Mouse (Mus musculus) MEL (cell line): Measurements from ENCODE around the gene Rab33b. TPM values are rescaled to one million over a fixed set of nuclear protein-coding genes. Genes with fewer than 3 reads are reported as not detected.

Experiments
- DNase-seq: peaks from one replicate; pipeline ENCODE4 v3.0.0; 2011; ENCODE audit warnings: low read depth, low spot score
- H3K27ac ChIP-seq: 2 replicates; pipeline ENCODE4 v1.5.1; 2012; ENCODE audit warnings: low read depth, mild to moderate bottlenecking, control low read depth, low read length, moderate library complexity; ENCODE audit not compliant: control insufficient read depth
- H3K27me3 ChIP-seq, 2 experiments: fragments of 150-350 bp in 1 of 2; sonication (generic) in 1 of 2; 2 replicates each; pipeline ENCODE4 v1.6.1; 2012; ENCODE audit warnings: low read length in 2 of 2, mild to moderate bottlenecking in 2 of 2, improper control_type of control experiment in 1 of 2, moderate library complexity in 1 of 2; ENCODE audit not compliant: insufficient read depth in 2 of 2, control insufficient read depth in 1 of 2
- H3K36me3 ChIP-seq, 2 experiments: 2 replicates each; pipeline ENCODE4 v1.6.1; 2012 to 2014; ENCODE audit warnings: low read length in 2 of 2, improper control_type of control experiment in 1 of 2, inconsistent platforms in 1 of 2, mild to moderate bottlenecking in 1 of 2; ENCODE audit not compliant: insufficient read depth in 2 of 2, control insufficient read depth in 1 of 2
- H3K4me1 ChIP-seq, 2 experiments: fragments of 150-350 bp in 1 of 2; sonication (generic) in 1 of 2; 2 replicates each; pipeline ENCODE4 v1.6.1; 2012; ENCODE audit warnings: low read length in 2 of 2, improper control_type of control experiment in 1 of 2, mild to moderate bottlenecking in 1 of 2; ENCODE audit not compliant: insufficient read depth in 2 of 2, control insufficient read depth in 1 of 2
- H3K4me3 ChIP-seq, 2 experiments: fragments of 150-350 bp in 1 of 2; sonication (generic) in 1 of 2; 2 replicates each; pipeline ENCODE4 v1.5.1; 2012; ENCODE audit warnings: low read depth in 2 of 2, low read length in 2 of 2, mild to moderate bottlenecking in 2 of 2, moderate library complexity in 2 of 2, control low read depth in 1 of 2, improper control_type of control experiment in 1 of 2; ENCODE audit not compliant: control insufficient read depth in 1 of 2, insufficient read depth in 1 of 2
- H3K79me2 ChIP-seq: 2 replicates; pipeline ENCODE4 v1.6.1; 2012; ENCODE audit warnings: mild to moderate bottlenecking, low read length, moderate library complexity; ENCODE audit not compliant: control insufficient read depth, poor library complexity, insufficient read depth
- H3K9ac ChIP-seq: 2 replicates; pipeline ENCODE4 v1.6.1; 2012; ENCODE audit warnings: low read depth, mild to moderate bottlenecking, control low read depth, low read length, moderate library complexity; ENCODE audit not compliant: control insufficient read depth, poor library complexity, severe bottlenecking
- H3K9me3 ChIP-seq: fragments of 150-350 bp; sonication (generic); replicated peaks from 2 replicates; pipeline ENCODE4 v1.6.1; 2012; ENCODE audit warnings: mild to moderate bottlenecking, low read length, improper control_type of control experiment, moderate library complexity; ENCODE audit not compliant: insufficient read depth
- BHLHE40 ChIP-seq: IDR thresholded peaks from 2 replicates; pipeline ENCODE4 v1.6.1; 2012; ENCODE audit warnings: low read depth, mild to moderate bottlenecking, inconsistent platforms, low read length, improper control_type of control experiment, borderline replicate concordance
- CHD2 ChIP-seq: IDR thresholded peaks from 2 replicates; pipeline ENCODE4 v1.6.1; 2011; ENCODE audit warnings: low read length, improper control_type of control experiment
- CTCF ChIP-seq, 3 experiments: IDR thresholded peaks in 2 of 3; conservative IDR thresholded peaks in 1 of 3; 2 replicates each; pipeline ENCODE4 v1.5.1; 2011 to 2012; ENCODE audit warnings: low read length in 3 of 3, low read depth in 2 of 3, mild to moderate bottlenecking in 2 of 3, improper control_type of control experiment in 1 of 3, inconsistent platforms in 1 of 3, mixed read lengths in 1 of 3, moderate library complexity in 1 of 3; ENCODE audit not compliant: control insufficient read depth in 1 of 3, insufficient read depth in 1 of 3, poor library complexity in 1 of 3, severe bottlenecking in 1 of 3
- ELF1 ChIP-seq: IDR thresholded peaks from 2 replicates; pipeline ENCODE4 v1.6.1; 2014; ENCODE audit warnings: low read depth, mild to moderate bottlenecking, inconsistent platforms, low read length, improper control_type of control experiment, moderate library complexity
- ETS1 ChIP-seq: IDR thresholded peaks from 2 replicates; pipeline ENCODE4 v1.6.1; 2012; ENCODE audit warnings: low read depth, mild to moderate bottlenecking, inconsistent platforms, low read length, improper control_type of control experiment, moderate library complexity
- GABPA ChIP-seq: IDR thresholded peaks from 2 replicates; pipeline ENCODE4 v1.6.1; 2012; ENCODE audit warnings: low read depth, mild to moderate bottlenecking, inconsistent platforms, low read length, improper control_type of control experiment, moderate library complexity
- GATA1 ChIP-seq: IDR thresholded peaks from 2 replicates; pipeline ENCODE4 v1.6.1; 2011; ENCODE audit warnings: low read depth, low read length, improper control_type of control experiment
- HCFC1 ChIP-seq: IDR thresholded peaks from 2 replicates; pipeline ENCODE4 v1.6.1; 2012; ENCODE audit warnings: low read depth, mild to moderate bottlenecking, inconsistent platforms, low read length, improper control_type of control experiment, moderate library complexity
- JUND ChIP-seq: IDR thresholded peaks from 2 replicates; pipeline ENCODE4 v1.6.1; 2011; ENCODE audit warnings: low read depth, mild to moderate bottlenecking, improper control_type of control experiment, low read length
- KAT2A ChIP-seq: conservative IDR thresholded peaks from 2 replicates; pipeline ENCODE4 v1.6.1; 2012; ENCODE audit warnings: low read depth, low read length, improper control_type of control experiment, inconsistent platforms
- MAFK ChIP-seq: IDR thresholded peaks from 2 replicates; pipeline ENCODE4 v1.6.1; 2011; ENCODE audit warnings: low read depth, mild to moderate bottlenecking, low read length, improper control_type of control experiment, borderline replicate concordance
- MEF2A ChIP-seq: IDR thresholded peaks from 2 replicates; pipeline ENCODE4 v1.6.1; 2014; ENCODE audit warnings: low read depth, mild to moderate bottlenecking, inconsistent platforms, low read length, improper control_type of control experiment; ENCODE audit not compliant: poor library complexity, insufficient replicate concordance, severe bottlenecking; ENCODE audit errors: extremely low read depth
- MXI1 ChIP-seq: IDR thresholded peaks from 2 replicates; pipeline ENCODE4 v1.6.1; 2011; ENCODE audit warnings: mild to moderate bottlenecking, low read depth, low read length, improper control_type of control experiment
- MYB ChIP-seq: IDR thresholded peaks from 2 replicates; pipeline ENCODE4 v1.6.1; 2011; ENCODE audit warnings: mild to moderate bottlenecking, low read depth, low read length, improper control_type of control experiment
- MYC ChIP-seq: IDR thresholded peaks from 2 replicates; pipeline ENCODE4 v1.6.1; 2011; ENCODE audit warnings: low read depth, mild to moderate bottlenecking, low read length, improper control_type of control experiment, moderate library complexity
- NRF1 ChIP-seq: IDR thresholded peaks from 2 replicates; pipeline ENCODE4 v1.6.1; 2014; ENCODE audit warnings: low read depth, mild to moderate bottlenecking, inconsistent platforms, low read length, improper control_type of control experiment, moderate library complexity; ENCODE audit not compliant: poor library complexity, insufficient read depth, severe bottlenecking
- POLR2A ChIP-seq, 2 experiments: IDR thresholded peaks; 2 replicates each; pipeline ENCODE4 v1.6.1; 2011 to 2012; ENCODE audit warnings: low read length in 2 of 2, mild to moderate bottlenecking in 2 of 2, control low read depth in 1 of 2, improper control_type of control experiment in 1 of 2, low read depth in 1 of 2, moderate library complexity in 1 of 2; ENCODE audit not compliant: control insufficient read depth in 1 of 2, insufficient read depth in 1 of 2, poor library complexity in 1 of 2
- POLR2AphosphoS2 ChIP-seq: IDR thresholded peaks from 2 replicates; pipeline ENCODE4 v1.6.1; 2011; ENCODE audit warnings: low read length, improper control_type of control experiment
- RAD21 ChIP-seq: IDR thresholded peaks from 2 replicates; pipeline ENCODE4 v1.6.1; 2011; ENCODE audit warnings: mild to moderate bottlenecking, low read depth, low read length, improper control_type of control experiment
- SIN3A ChIP-seq: IDR thresholded peaks from 2 replicates; pipeline ENCODE4 v1.6.1; 2012; ENCODE audit warnings: low read length, improper control_type of control experiment, inconsistent platforms
- SMC3 ChIP-seq: IDR thresholded peaks from 2 replicates; pipeline ENCODE4 v1.6.1; 2011; ENCODE audit warnings: low read depth, low read length, improper control_type of control experiment
- TBP ChIP-seq: IDR thresholded peaks from 2 replicates; pipeline ENCODE4 v1.8.0; 2011; ENCODE audit warnings: low read depth, low read length, improper control_type of control experiment
- TCF12 ChIP-seq: IDR thresholded peaks from 2 replicates; pipeline ENCODE4 v1.6.1; 2014; ENCODE audit warnings: low read depth, mild to moderate bottlenecking, inconsistent platforms, low read length, improper control_type of control experiment, moderate library complexity
- ZC3H11A ChIP-seq: IDR thresholded peaks from 2 replicates; pipeline ENCODE4 v1.6.1; 2012; ENCODE audit warnings: low read depth, mild to moderate bottlenecking, inconsistent platforms, low read length, improper control_type of control experiment
- ZNF384 ChIP-seq: IDR thresholded peaks from 2 replicates; pipeline ENCODE4 v1.6.1; 2012; ENCODE audit warnings: low read depth, mild to moderate bottlenecking, inconsistent platforms, low read length, improper control_type of control experiment
- polyA plus RNA-seq, 2 experiments: library from polyadenylated mRNA; stranded (reverse) in 1 of 2; unstranded in 1 of 2; fragments of >175 nt in 1 of 2; fragments of >200 nt in 1 of 2; gene quantifications; 2 replicates each; pipeline versions ENCODE4 v1.2.1 to v1.2.4; 2012; ENCODE audit warnings: low replicate concordance in 2 of 2, low read depth in 1 of 2; ENCODE audit not compliant: insufficient read length in 2 of 2, insufficient read depth in 1 of 2, missing spikeins in 1 of 2
- total RNA-seq: library from RNA; depleted of rRNA; stranded (reverse); fragments of 300-350 nt; gene quantifications from 2 replicates; pipeline ENCODE4 v1.2.3, GENCODE M21; 2012

Rab33b gene
- total and polyA plus RNA-seq, 3 experiments, result 4.9 to 5.2 TPM; not detected in 1

- no peak overlapping the region for H3K27ac ChIP-seq
- TF ChIP-seq SIN3A, result no peak
- no peak for TF ChIP-seq HCFC1
- TF ChIP-seq POLR2AphosphoS2, result 0 out of 2 replicates have a peak, but pooled peaks have one; percentile 20
- H3K4me3 ChIP-seq, result no peak overlapping the region
- H3K79me2 ChIP-seq, result no peaks in the 10 kb centered on the region
- H3K9me3 ChIP-seq, result no peaks in the 10 kb centered on the region
- H3K27me3 ChIP-seq, result no peaks in the 10 kb centered on the region
- no peak overlapping the region for H3K9ac ChIP-seq
- no peak for DNase-seq
- H3K4me1 ChIP-seq, result no peaks in the 10 kb centered on the region
- peaks cover 0 to 28% of the 10 kb centered on the region in 2 experiments; a peak in 2 of 4 replicates for H3K36me3 ChIP-seq
Measured at GRCm38 (mm10) chr3:51475706-51476105, 8.0 kb upstream of the Rab33b start.

- H3K79me2 ChIP-seq, result peaks cover 4% of the 10 kb centered on the region
- no peak overlapping the region for H3K4me3 ChIP-seq
- H3K36me3 ChIP-seq, result peaks cover 0 to 4% of the 10 kb centered on the region in 2 experiments; a peak in 2 of 4 replicates
- H3K9me3 ChIP-seq, result no peaks in the 10 kb centered on the region
- peaks cover 0 to 3% of the 10 kb centered on the region in 2 experiments; a peak in 1 of 4 replicates for H3K4me1 ChIP-seq
- H3K9ac ChIP-seq, result no peak overlapping the region
- DNase-seq, result no peak
- TF ChIP-seq ETS1, result no peak
- no peak overlapping the region for H3K27ac ChIP-seq
- no peaks in the 10 kb centered on the region for H3K27me3 ChIP-seq
Measured at GRCm38 (mm10) chr3:51479893-51480292, 3.8 kb upstream of the Rab33b start.

GRCm38 (mm10) chr3:51481059-51481458, 2.7 kb upstream of the Rab33b start:
- Histone ChIP-seq H3K9ac (no peak overlapping the region), H3K4me1 (peaks cover 0 to 3% of the 10 kb centered on the region in 2 experiments; a peak in 1 of 4 replicates), H3K36me3 (peaks cover 0 to 7% of the 10 kb centered on the region in 2 experiments; a peak in 2 of 4 replicates), H3K4me3 (no peak overlapping the region), H3K79me2 (peaks cover 4% of the 10 kb centered on the region), H3K9me3 (no peaks in the 10 kb centered on the region), H3K27me3 (no peaks in the 10 kb centered on the region), H3K27ac (no peak overlapping the region)
- TF ChIP-seq RAD21, result peak; percentile 90
- TF ChIP-seq SIN3A, result no peak; the same call in 1 of the 2 replicates
- TF ChIP-seq POLR2AphosphoS2, result no peak
- TF ChIP-seq MAFK, result no peak
- no peak for TF ChIP-seq NRF1
- no peak for TF ChIP-seq MXI1
- peak; percentile 88 for TF ChIP-seq ZNF384
- no peak for TF ChIP-seq JUND
- no peak for TF ChIP-seq CHD2
- no peak for TF ChIP-seq ELF1
- TF ChIP-seq GATA1, result no peak
- TF ChIP-seq GABPA, result no peak
- TF ChIP-seq SMC3, result peak; percentile 92
- TF ChIP-seq MEF2A, result peak; percentile 79; the same call in 1 of the 2 replicates
- peak; percentile 84 for TF ChIP-seq ZC3H11A
- TF ChIP-seq TCF12, result no peak
- no peak for TF ChIP-seq BHLHE40
- no peak for TF ChIP-seq TBP
- TF ChIP-seq KAT2A, result no peak
- TF ChIP-seq CTCF (IDR thresholded peaks at IDR 0.05 in 2 of 3, conservative IDR thresholded peaks at IDR 0.05 in 1 of 3; ENCODE audit: control insufficient read depth in 1 of 3, insufficient read depth in 1 of 3, low read depth in 2 of 3, low read length in 3 of 3, poor library complexity in 1 of 3, severe bottlenecking in 1 of 3), result peak; percentile 66 to 93 (median 69)
- TF ChIP-seq MYB, result no peak
- TF ChIP-seq POLR2A (IDR thresholded peaks at IDR 0.05; ENCODE audit: control insufficient read depth in 1 of 2, insufficient read depth in 1 of 2, low read depth in 1 of 2, low read length in 2 of 2, poor library complexity in 1 of 2), result no peak
- TF ChIP-seq MYC, result peak; percentile 29; the same call in 1 of the 2 replicates
- peak; percentile 82 for DNase-seq
